Mouse (Mus musculus): Measurements from ENCODE around the gene Skap1.

DNA sequence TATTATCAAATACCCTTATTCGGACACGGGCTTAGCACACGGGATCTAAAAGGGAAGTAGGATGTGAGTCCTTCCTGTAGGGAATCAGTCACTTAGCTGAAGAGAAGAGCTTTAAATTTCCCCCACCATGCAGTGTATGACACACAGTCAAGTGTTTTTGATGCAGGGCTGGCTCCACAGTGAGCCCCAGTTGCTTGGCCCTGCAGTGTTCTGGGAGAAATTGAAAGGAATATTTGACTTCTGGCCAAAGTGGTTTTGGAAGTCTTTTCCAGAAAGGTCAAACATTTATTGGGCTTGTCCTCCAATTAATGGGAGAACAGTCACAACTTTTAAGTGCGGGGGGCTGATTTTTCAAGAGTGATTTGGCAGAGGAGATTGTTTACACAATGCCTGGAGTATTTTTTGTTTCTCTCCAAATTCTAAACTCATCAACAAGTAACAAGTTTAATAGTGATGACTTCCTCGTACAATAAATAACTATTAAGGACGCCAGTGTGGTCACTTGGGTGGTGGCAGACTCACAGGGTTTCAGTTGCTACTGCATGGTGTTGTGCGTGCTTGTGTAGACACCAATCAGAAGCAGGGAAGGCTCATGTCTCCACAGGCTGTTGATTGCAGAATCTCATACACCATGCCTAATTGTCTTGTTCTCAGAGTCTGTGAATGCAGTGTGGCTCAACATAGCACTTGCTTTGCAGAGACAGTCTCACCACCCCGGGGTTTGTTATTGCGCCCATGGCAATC is 86.7 kb downstream of the Skap1 start:
- TF ChIP-seq CTCF (IDR thresholded peaks at IDR 0.05; ENCODE audit: low read depth, low read length) (no peak), EP300 (IDR thresholded peaks at IDR 0.05; ENCODE audit: insufficient read depth, low read depth, low read length) (no peak), POLR2A (IDR thresholded peaks at IDR 0.05; ENCODE audit: insufficient read depth, low read length) (no peak)

Data from ES-Bruce4 (cell line).